Mouse (Mus musculus) lung, adult 2 months (tissue): Measurements from ENCODE around the gene Rftn1.

Source experiments
- CTCF ChIP-seq: fragments of 200-500 bp; IDR thresholded peaks from 2 replicates; pipeline ENCODE4 v1.5.1; 2011; ENCODE audit warnings: mild to moderate bottlenecking, low read length, control low read depth; ENCODE audit not compliant: insufficient read depth
- POLR2A ChIP-seq: fragments of 200-500 bp; IDR thresholded peaks from 2 replicates; pipeline ENCODE4 v1.6.1; 2011; ENCODE audit warnings: low read depth, mild to moderate bottlenecking, control low read depth, low read length, borderline replicate concordance; ENCODE audit errors: extremely low read depth

DNA sequence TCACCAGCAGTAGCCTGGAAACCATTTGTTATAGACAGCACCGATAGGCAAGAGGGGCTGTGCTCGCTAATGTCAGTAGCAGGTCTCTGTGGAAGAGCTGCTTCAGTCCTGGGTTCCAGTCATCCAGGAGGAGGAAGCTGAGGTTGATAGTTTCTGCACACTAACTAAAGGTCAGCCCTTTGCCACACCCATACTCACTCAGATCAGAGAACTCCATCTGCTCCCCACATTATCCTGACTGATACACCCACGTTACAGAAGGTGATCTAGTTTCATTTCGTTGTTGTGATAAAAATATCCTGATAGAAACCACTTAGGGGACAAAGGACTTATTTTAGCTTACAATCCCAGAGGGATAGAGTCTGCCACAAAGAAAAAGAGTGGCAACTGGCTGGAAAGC is 7.1 kb upstream of the Rftn1 start:
- TF ChIP-seq CTCF (no peak), POLR2A (no peak)
